ENCODE assay signal across 29 mouse cellular contexts in genomic region chr11:72311355-72312001, GRCm38 (mm10). TPM values are rescaled to one million over a fixed set of nuclear protein-coding genes. Genes with fewer than 3 reads are reported as not detected.
"Had no signal": no experiment of that assay in that cellular context is flagged by ENCODE, and none has a peak within 500 bp of the region (broad histone marks: within the 10 kb centered on the region; RNA-seq: fewer than 3 reads in every experiment).

No protein-coding gene starts in this region.

- H3K4me2 ChIP-seq: limb, embryonic 13.5 days; liver, embryonic 12.5 days; liver, embryonic 15.5 days; lung, embryonic 15.5 days; neural tube, embryonic 12.5 days; neural tube, embryonic 15.5 days had no signal

- H3K9ac ChIP-seq: limb, embryonic 13.5 days; liver, embryonic 12.5 days; liver, embryonic 15.5 days; lung, embryonic 15.5 days; neural tube, embryonic 12.5 days; neural tube, embryonic 15.5 days had no signal

- H3K4me1 ChIP-seq: liver, embryonic 12.5 days; liver, embryonic 15.5 days had no signal

- H3K27ac ChIP-seq: layer of hippocampus, adult 2 months; limb, embryonic 10.5 days; limb, embryonic 13.5 days; liver, embryonic 12.5 days; liver, embryonic 15.5 days; lung, embryonic 15.5 days; midbrain, embryonic 10.5 days; neural tube, embryonic 12.5 days; neural tube, embryonic 15.5 days had no signal

- H3K9me3 ChIP-seq: limb, embryonic 10.5 days; limb, embryonic 13.5 days; liver, embryonic 12.5 days; liver, embryonic 15.5 days; lung, embryonic 15.5 days; megakaryocyte, embryonic 14.5 days; midbrain, embryonic 10.5 days; neural tube, embryonic 12.5 days; neural tube, embryonic 15.5 days had no signal

- DNase-seq: kidney, adult 9 months; kidney, postnatal 14 days; layer of hippocampus, adult 9-11 months; liver; lung, adult 18-20 months; lung, postnatal 10 days; lung, postnatal 36 days; midbrain, embryonic 14.5 days; right cerebral cortex, adult 18-20 months; right cerebral cortex, postnatal 14 days; spleen, adult 18-20 months; thymus, adult 2 months; thymus, postnatal 14 days had no signal

- ATAC-seq: liver, embryonic 12.5 days had no signal

- H3K36me3 ChIP-seq: limb, embryonic 10.5 days; limb, embryonic 13.5 days; liver, embryonic 12.5 days; liver, embryonic 15.5 days; lung, embryonic 15.5 days; midbrain, embryonic 10.5 days; neural tube, embryonic 12.5 days; neural tube, embryonic 15.5 days had no signal

- H3K4me3 ChIP-seq: layer of hippocampus, adult 2 months; limb, embryonic 10.5 days; limb, embryonic 13.5 days; liver, embryonic 12.5 days; liver, embryonic 15.5 days; lung, embryonic 15.5 days; megakaryocyte, embryonic 14.5 days; midbrain, embryonic 10.5 days; neural tube, embryonic 12.5 days; neural tube, embryonic 15.5 days had no signal

RNA-seq across cellular contexts. Expression of gene Fbxo39, which starts 2.8 kb away (rescaled TPM):
- total RNA-seq: layer of hippocampus, adult 2 months; layer of hippocampus, postnatal 25 days; left cerebral cortex, adult 18-20 months; left cerebral cortex, postnatal 25 days had no signal
- polyA plus RNA-seq: kidney, embryonic 16.5 days; large intestine, adult 2 months; limb, embryonic 10.5 days; limb, embryonic 13.5 days; liver, embryonic 12.5 days; liver, embryonic 15.5 days; lung, embryonic 15.5 days; midbrain, embryonic 10.5 days; midbrain, embryonic 14.5 days; neural tube, embryonic 12.5 days; neural tube, embryonic 15.5 days; stomach, embryonic 16.5 days had no signal

RNA-seq across cellular contexts. Expression of gene Slc13a5, which starts 44.5 kb away (rescaled TPM):
- polyA plus RNA-seq: liver, embryonic 12.5 days; liver, embryonic 15.5 days had no signal

RNA-seq across cellular contexts. Expression of gene Tekt1, which starts 50.8 kb away (rescaled TPM):
- polyA plus RNA-seq: large intestine, adult 2 months; liver, embryonic 15.5 days had no signal
